Mouse (Mus musculus) MEL (cell line): ENCODE measurements around the gene Slain2. TPM values are rescaled to one million over a fixed set of nuclear protein-coding genes. Genes with fewer than 3 reads are reported as not detected.
"Not testable (repeated sequence)": the region's sequence is repeated elsewhere in the genome, so short reads cannot be mapped to it uniquely, and the experiment has no call there.

Experiments used
- DNase-seq: peaks from one replicate; pipeline ENCODE4 v3.0.0; 2011; ENCODE audit warnings: low read depth, low spot score
- H3K27ac ChIP-seq: 2 replicates; pipeline ENCODE4 v1.5.1; 2012; ENCODE audit warnings: low read depth, mild to moderate bottlenecking, control low read depth, low read length, moderate library complexity; ENCODE audit not compliant: control insufficient read depth
- H3K27me3 ChIP-seq, 2 experiments: fragments of 150-350 bp in 1 of 2; sonication (generic) in 1 of 2; 2 replicates each; pipeline ENCODE4 v1.6.1; 2012; ENCODE audit warnings: low read length in 2 of 2, mild to moderate bottlenecking in 2 of 2, improper control_type of control experiment in 1 of 2, moderate library complexity in 1 of 2; ENCODE audit not compliant: insufficient read depth in 2 of 2, control insufficient read depth in 1 of 2
- H3K36me3 ChIP-seq, 2 experiments: 2 replicates each; pipeline ENCODE4 v1.6.1; 2012 to 2014; ENCODE audit warnings: low read length in 2 of 2, improper control_type of control experiment in 1 of 2, inconsistent platforms in 1 of 2, mild to moderate bottlenecking in 1 of 2; ENCODE audit not compliant: insufficient read depth in 2 of 2, control insufficient read depth in 1 of 2
- H3K4me1 ChIP-seq, 2 experiments: fragments of 150-350 bp in 1 of 2; sonication (generic) in 1 of 2; 2 replicates each; pipeline ENCODE4 v1.6.1; 2012; ENCODE audit warnings: low read length in 2 of 2, improper control_type of control experiment in 1 of 2, mild to moderate bottlenecking in 1 of 2; ENCODE audit not compliant: insufficient read depth in 2 of 2, control insufficient read depth in 1 of 2
- H3K4me3 ChIP-seq, 2 experiments: fragments of 150-350 bp in 1 of 2; sonication (generic) in 1 of 2; 2 replicates each; pipeline ENCODE4 v1.5.1; 2012; ENCODE audit warnings: low read depth in 2 of 2, low read length in 2 of 2, mild to moderate bottlenecking in 2 of 2, moderate library complexity in 2 of 2, control low read depth in 1 of 2, improper control_type of control experiment in 1 of 2; ENCODE audit not compliant: control insufficient read depth in 1 of 2, insufficient read depth in 1 of 2
- H3K79me2 ChIP-seq: 2 replicates; pipeline ENCODE4 v1.6.1; 2012; ENCODE audit warnings: mild to moderate bottlenecking, low read length, moderate library complexity; ENCODE audit not compliant: control insufficient read depth, poor library complexity, insufficient read depth
- H3K9ac ChIP-seq: 2 replicates; pipeline ENCODE4 v1.6.1; 2012; ENCODE audit warnings: low read depth, mild to moderate bottlenecking, control low read depth, low read length, moderate library complexity; ENCODE audit not compliant: control insufficient read depth, poor library complexity, severe bottlenecking
- H3K9me3 ChIP-seq: fragments of 150-350 bp; sonication (generic); replicated peaks from 2 replicates; pipeline ENCODE4 v1.6.1; 2012; ENCODE audit warnings: mild to moderate bottlenecking, low read length, improper control_type of control experiment, moderate library complexity; ENCODE audit not compliant: insufficient read depth
- CHD1 ChIP-seq: IDR thresholded peaks from 2 replicates; pipeline ENCODE4 v1.6.1; 2012; ENCODE audit warnings: low read depth, mild to moderate bottlenecking, inconsistent platforms, low read length, improper control_type of control experiment
- CTCF ChIP-seq, 3 experiments: IDR thresholded peaks in 2 of 3; conservative IDR thresholded peaks in 1 of 3; 2 replicates each; pipeline ENCODE4 v1.5.1; 2011 to 2012; ENCODE audit warnings: low read length in 3 of 3, low read depth in 2 of 3, mild to moderate bottlenecking in 2 of 3, improper control_type of control experiment in 1 of 3, inconsistent platforms in 1 of 3, mixed read lengths in 1 of 3, moderate library complexity in 1 of 3; ENCODE audit not compliant: control insufficient read depth in 1 of 3, insufficient read depth in 1 of 3, poor library complexity in 1 of 3, severe bottlenecking in 1 of 3
- EP300 ChIP-seq, 2 experiments: IDR thresholded peaks; 2 replicates each; pipeline ENCODE4 v1.6.1; 2011; ENCODE audit warnings: improper control_type of control experiment in 2 of 2, low read length in 2 of 2, low read depth in 1 of 2, mild to moderate bottlenecking in 1 of 2
- ETS1 ChIP-seq: IDR thresholded peaks from 2 replicates; pipeline ENCODE4 v1.6.1; 2012; ENCODE audit warnings: low read depth, mild to moderate bottlenecking, inconsistent platforms, low read length, improper control_type of control experiment, moderate library complexity
- GABPA ChIP-seq: IDR thresholded peaks from 2 replicates; pipeline ENCODE4 v1.6.1; 2012; ENCODE audit warnings: low read depth, mild to moderate bottlenecking, inconsistent platforms, low read length, improper control_type of control experiment, moderate library complexity
- MYB ChIP-seq: IDR thresholded peaks from 2 replicates; pipeline ENCODE4 v1.6.1; 2011; ENCODE audit warnings: mild to moderate bottlenecking, low read depth, low read length, improper control_type of control experiment
- NRF1 ChIP-seq: IDR thresholded peaks from 2 replicates; pipeline ENCODE4 v1.6.1; 2014; ENCODE audit warnings: low read depth, mild to moderate bottlenecking, inconsistent platforms, low read length, improper control_type of control experiment, moderate library complexity; ENCODE audit not compliant: poor library complexity, insufficient read depth, severe bottlenecking
- POLR2AphosphoS2 ChIP-seq: IDR thresholded peaks from 2 replicates; pipeline ENCODE4 v1.6.1; 2011; ENCODE audit warnings: low read length, improper control_type of control experiment
- POLR2AphosphoS5 ChIP-seq: IDR thresholded peaks from 2 replicates; pipeline ENCODE4 v1.6.1; 2012; ENCODE audit warnings: low read depth, borderline replicate concordance, mild to moderate bottlenecking, inconsistent platforms, low read length, moderate library complexity, mixed read lengths
- RAD21 ChIP-seq: IDR thresholded peaks from 2 replicates; pipeline ENCODE4 v1.6.1; 2011; ENCODE audit warnings: mild to moderate bottlenecking, low read depth, low read length, improper control_type of control experiment
- RCOR1 ChIP-seq: IDR thresholded peaks from 2 replicates; pipeline ENCODE4 v1.6.1; 2012; ENCODE audit warnings: low read depth, mild to moderate bottlenecking, inconsistent platforms, low read length, improper control_type of control experiment
- TBP ChIP-seq: IDR thresholded peaks from 2 replicates; pipeline ENCODE4 v1.8.0; 2011; ENCODE audit warnings: low read depth, low read length, improper control_type of control experiment
- USF2 ChIP-seq, 2 experiments: IDR thresholded peaks; 2 replicates each; pipeline ENCODE4 v1.6.1; 2011 to 2012; ENCODE audit warnings: improper control_type of control experiment in 2 of 2, low read length in 2 of 2, borderline replicate concordance in 1 of 2, inconsistent platforms in 1 of 2, low read depth in 1 of 2, mild to moderate bottlenecking in 1 of 2; ENCODE audit not compliant: insufficient read depth in 1 of 2
- ZKSCAN1 ChIP-seq: IDR thresholded peaks from 2 replicates; pipeline ENCODE4 v1.6.1; 2012; ENCODE audit warnings: low read depth, mild to moderate bottlenecking, inconsistent platforms, low read length, improper control_type of control experiment, moderate library complexity
- ZMIZ1 ChIP-seq: IDR thresholded peaks from 2 replicates; pipeline ENCODE4 v1.6.1; 2012; ENCODE audit warnings: low read depth, mild to moderate bottlenecking, inconsistent platforms, low read length, improper control_type of control experiment, moderate library complexity
- polyA plus RNA-seq, 2 experiments: library from polyadenylated mRNA; stranded (reverse) in 1 of 2; unstranded in 1 of 2; fragments of >175 nt in 1 of 2; fragments of >200 nt in 1 of 2; gene quantifications; 2 replicates each; pipeline versions ENCODE4 v1.2.1 to v1.2.4; 2012; ENCODE audit warnings: low replicate concordance in 2 of 2, low read depth in 1 of 2; ENCODE audit not compliant: insufficient read length in 2 of 2, insufficient read depth in 1 of 2, missing spikeins in 1 of 2
- total RNA-seq: library from RNA; depleted of rRNA; stranded (reverse); fragments of 300-350 nt; gene quantifications from 2 replicates; pipeline ENCODE4 v1.2.3, GENCODE M21; 2012

The Slain2 gene
- total and polyA plus RNA-seq, 3 experiments: 18.9 to 42.9 (median 29.9) TPM

- Histone ChIP-seq H3K9me3 (no peaks in the 10 kb centered on the region), H3K4me1 (no peaks in the 10 kb centered on the region; a peak in 1 of 4 replicates), H3K9ac (no peak overlapping the region), H3K4me3 (no peak overlapping the region), H3K79me2 (peaks cover 4% of the 10 kb centered on the region; the same call in 1 of the 2 replicates), H3K36me3 (no peaks in the 10 kb centered on the region)
- no peak for TF ChIP-seq RAD21
- TF ChIP-seq TBP: no peak
- no peak for TF ChIP-seq ZMIZ1
- no peak for TF ChIP-seq ZKSCAN1
- no peak for TF ChIP-seq CHD1
- no peak for TF ChIP-seq NRF1
- no peak for TF ChIP-seq POLR2AphosphoS2
- TF ChIP-seq RCOR1: no peak
- TF ChIP-seq, all 39 proteins: peak for 0
- Histone ChIP-seq H3K27ac (no peak overlapping the region), H3K27me3 (no peaks in the 10 kb centered on the region)
- DNase-seq: no peak
Measured at GRCm38 (mm10) chr5:72933026-72933675, 19.0 kb downstream of the Slain2 start.

- not testable (repeated sequence) for H3K27ac ChIP-seq, H3K4me3 ChIP-seq, H3K9ac ChIP-seq, H3K4me1 ChIP-seq, H3K79me2 ChIP-seq, DNase-seq, H3K9me3 ChIP-seq, H3K27me3 ChIP-seq
- peaks cover 8 to 11% of the 10 kb centered on the region in 2 experiments for H3K36me3 ChIP-seq
Measured at GRCm38 (mm10) chr5:72938421-72938820, 24.3 kb downstream of the Slain2 start.

- peaks cover 7 to 9% of the 10 kb centered on the region in 2 experiments; a peak in 3 of 4 replicates for H3K4me1 ChIP-seq
- no peaks in the 10 kb centered on the region for H3K27me3 ChIP-seq
- H3K27ac ChIP-seq: no peak overlapping the region
- no peak overlapping the region for H3K9ac ChIP-seq
- no peak overlapping the region for H3K4me3 ChIP-seq
- no peaks in the 10 kb centered on the region for H3K9me3 ChIP-seq
- H3K36me3 ChIP-seq: peaks cover 8 to 11% of the 10 kb centered on the region in 2 experiments
- TF ChIP-seq USF2 (IDR thresholded peaks at IDR 0.05; ENCODE audit: borderline replicate concordance in 1 of 2, insufficient read depth in 1 of 2, low read depth in 1 of 2, low read length in 2 of 2): no peak
- TF ChIP-seq RAD21: no peak
- no peak for TF ChIP-seq MYB
- no peak for TF ChIP-seq ETS1
- no peak for TF ChIP-seq ZMIZ1
- no peak for TF ChIP-seq CTCF (IDR thresholded peaks at IDR 0.05 in 2 of 3, conservative IDR thresholded peaks at IDR 0.05 in 1 of 3; ENCODE audit: control insufficient read depth in 1 of 3, insufficient read depth in 1 of 3, low read depth in 2 of 3, low read length in 3 of 3, poor library complexity in 1 of 3, severe bottlenecking in 1 of 3)
- TF ChIP-seq POLR2AphosphoS5: no peak
- TF ChIP-seq GABPA: no peak
- no peak for TF ChIP-seq ZKSCAN1
- TF ChIP-seq EP300 (IDR thresholded peaks at IDR 0.05; ENCODE audit: low read depth in 1 of 2, low read length in 2 of 2): no peak
- H3K79me2 ChIP-seq: no peaks in the 10 kb centered on the region
- no peak for DNase-seq
Measured at GRCm38 (mm10) chr5:72939311-72939710, 25.2 kb downstream of the Slain2 start.
